Mouse (Mus musculus) heart, embryonic 16.5 days (tissue): ENCODE results near the gene Iffo1. TPM values are rescaled to one million over a fixed set of nuclear protein-coding genes. Genes with fewer than 3 reads are reported as not detected.

Experiments used
- ATAC-seq: fragments of 200-750 bp; cut with Nextera tagmentation; replicated peaks from 2 replicates; pipeline ENCODE4 v1.8.0; 2017; ENCODE audit warnings: moderate number of reproducible peaks; ENCODE audit not compliant: insufficient read depth, low FRiP score; ENCODE audit errors: extremely low read depth
- H3K27ac ChIP-seq: fragments of 300-500 bp; sonication (generic); 2 replicates; pipeline ENCODE4 v1.5.1; 2014; ENCODE audit warnings: mild to moderate bottlenecking, low read length, control low read depth, moderate library complexity
- H3K27me3 ChIP-seq: fragments of 300-500 bp; sonication (generic); 2 replicates; pipeline ENCODE4 v1.6.1; 2014; ENCODE audit warnings: low read length, mixed read lengths; ENCODE audit not compliant: control insufficient read depth, insufficient read depth
- H3K36me3 ChIP-seq: fragments of 300-500 bp; sonication (generic); 2 replicates; pipeline ENCODE4 v1.6.1; 2014; ENCODE audit not compliant: control insufficient read depth, insufficient read depth
- H3K4me1 ChIP-seq: fragments of 300-500 bp; sonication (generic); 2 replicates; pipeline ENCODE4 v1.6.1; 2014; ENCODE audit warnings: low read length, mixed read lengths; ENCODE audit not compliant: control insufficient read depth, insufficient read depth
- H3K4me2 ChIP-seq: fragments of 300-500 bp; sonication (generic); 2 replicates; pipeline ENCODE4 v1.6.1; 2014; ENCODE audit warnings: low read depth, mild to moderate bottlenecking, control low read depth, low read length
- H3K4me3 ChIP-seq: fragments of 300-500 bp; sonication (generic); 2 replicates; pipeline ENCODE4 v1.5.1; 2014; ENCODE audit warnings: mild to moderate bottlenecking, control low read depth, low read length
- H3K9ac ChIP-seq: fragments of 300-500 bp; sonication (generic); 2 replicates; pipeline ENCODE4 v1.6.1; 2014; ENCODE audit warnings: low read length, control low read depth
- H3K9me3 ChIP-seq: fragments of 300-500 bp; sonication (generic); replicated peaks from 2 replicates; pipeline ENCODE4 v1.6.1; 2016; ENCODE audit warnings: low read length; ENCODE audit not compliant: control insufficient read depth
- WGBS: fragments of 180-500 bp; shearing (Covaris S2); extraction: QIAGEN DNeasy Blood & Tissue Kit; methylation state at CpG from one replicate; pipeline ENCODE4 v1.1.7; 2014; 5-methylcytosine and 5-hydroxymethylcytosine counted together
- polyA plus RNA-seq: library from polyadenylated mRNA; unstranded; fragments of >200 nt; fragmentation: Nextera tagmentation; extraction: Ambion mirVana; gene quantifications from 2 replicates; pipeline ENCODE4 v1.2.1, GENCODE M21; 2015

The Iffo1 gene
- polyA plus RNA-seq, 1 experiment from 2014 or later, result 11.7 TPM

- H3K4me1 ChIP-seq, result peaks cover 9% of the 10 kb centered on the region
- peak overlapping the region; percentile 70 for H3K4me2 ChIP-seq
- peak overlapping the region; percentile 85 for H3K9ac ChIP-seq
- H3K27ac ChIP-seq, result peak overlapping the region; percentile 100
- peak overlapping the region; percentile 92 for H3K4me3 ChIP-seq
- no peaks in the 10 kb centered on the region for H3K9me3 ChIP-seq
- ATAC-seq, result no peak
- H3K36me3 ChIP-seq, result peaks cover 48% of the 10 kb centered on the region
- H3K27me3 ChIP-seq, result no peaks in the 10 kb centered on the region
Observed at GRCm38 (mm10) chr6:125190816-125191215, 45.8 kb downstream of the Iffo1 start.

DNA sequence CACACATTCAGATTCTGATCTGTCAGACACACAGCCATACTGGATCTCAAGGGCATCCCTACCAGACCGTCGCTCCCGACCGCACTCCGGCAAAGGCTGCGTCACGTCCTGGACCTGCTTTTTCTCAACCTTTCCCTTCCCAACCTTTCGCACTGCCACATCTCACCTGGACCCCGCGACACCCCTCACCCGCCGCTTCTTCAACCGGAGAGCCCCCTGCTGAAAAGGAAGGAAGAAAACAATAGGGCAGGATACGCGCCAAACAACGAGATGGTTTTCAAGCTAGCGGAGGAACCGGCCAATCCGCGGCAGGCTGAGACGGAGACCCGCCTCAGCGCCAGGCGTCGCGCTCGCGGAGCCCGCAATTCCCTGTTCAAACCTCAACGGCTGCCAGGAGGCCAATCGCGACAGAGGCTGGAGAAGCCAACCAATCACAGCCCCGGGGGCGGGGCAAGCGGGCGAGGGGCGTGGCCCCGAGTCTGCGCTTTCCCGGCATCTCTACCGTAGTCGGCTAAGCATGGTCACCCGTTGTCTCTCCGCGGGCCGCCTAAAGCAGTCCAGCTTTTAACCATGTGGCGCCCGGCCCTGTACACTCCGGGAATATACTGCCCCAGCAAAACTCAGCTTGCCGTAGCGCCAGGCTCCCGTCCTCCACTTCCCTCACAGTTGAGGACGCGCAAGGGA, 46.4 kb downstream of the Iffo1 start, which contains the start of the genes Ncapd2 and Mrpl51:
TSS of gene Ncapd2 (minus strand) at position 370 of the 684 bp plus-strand sequence.
TSS of gene Mrpl51 (plus strand) at position 470 of the 684 bp plus-strand sequence.
- H3K9ac ChIP-seq, result peak within 1 kb of the TSS; percentile 93
- under 1% methylated on average over 54 of the region's 54 CpGs for WGBS
- H3K4me3 ChIP-seq, result peak within 1 kb of the TSS; percentile 92
- H3K36me3 ChIP-seq, result peaks cover 42% of the 10 kb centered on the region
- H3K4me1 ChIP-seq, result peaks cover 9% of the 10 kb centered on the region
- no peaks in the 10 kb centered on the region for H3K9me3 ChIP-seq
- peak within 1 kb of the TSS; percentile 89 for H3K4me2 ChIP-seq
- H3K27me3 ChIP-seq, result no peaks in the 10 kb centered on the region
- peak within 1 kb of the TSS; percentile 100 for H3K27ac ChIP-seq
- ATAC-seq, result peak; percentile 95

GRCm38 (mm10) chr6:125192016-125192714, 47.1 kb downstream of the Iffo1 start:
- H3K4me3 ChIP-seq, result peak overlapping the region; percentile 92
- no peaks in the 10 kb centered on the region for H3K27me3 ChIP-seq
- H3K27ac ChIP-seq, result peak overlapping the region; percentile 100
- WGBS, result under 1% methylated on average over 34 of the region's 34 CpGs
- peaks cover 9% of the 10 kb centered on the region for H3K4me1 ChIP-seq
- H3K4me2 ChIP-seq, result peak overlapping the region; percentile 89
- H3K9me3 ChIP-seq, result no peaks in the 10 kb centered on the region
- H3K36me3 ChIP-seq, result peaks cover 36% of the 10 kb centered on the region
- peak; percentile 91 for ATAC-seq
- H3K9ac ChIP-seq, result peak overlapping the region; percentile 93

GRCm38 (mm10) chr6:125192841-125193240, 47.8 kb downstream of the Iffo1 start:
- H3K27me3 ChIP-seq, result no peaks in the 10 kb centered on the region
- H3K4me3 ChIP-seq, result peak overlapping the region; percentile 92
- no peak for ATAC-seq
- H3K9me3 ChIP-seq, result no peaks in the 10 kb centered on the region
- H3K9ac ChIP-seq, result peak overlapping the region; percentile 93
- H3K4me2 ChIP-seq, result peak overlapping the region; percentile 89
- H3K36me3 ChIP-seq, result peaks cover 29% of the 10 kb centered on the region
- peak overlapping the region; percentile 100 for H3K27ac ChIP-seq
- peaks cover 9% of the 10 kb centered on the region for H3K4me1 ChIP-seq
- 23% methylated on average over 5 of the region's 5 CpGs for WGBS

DNA sequence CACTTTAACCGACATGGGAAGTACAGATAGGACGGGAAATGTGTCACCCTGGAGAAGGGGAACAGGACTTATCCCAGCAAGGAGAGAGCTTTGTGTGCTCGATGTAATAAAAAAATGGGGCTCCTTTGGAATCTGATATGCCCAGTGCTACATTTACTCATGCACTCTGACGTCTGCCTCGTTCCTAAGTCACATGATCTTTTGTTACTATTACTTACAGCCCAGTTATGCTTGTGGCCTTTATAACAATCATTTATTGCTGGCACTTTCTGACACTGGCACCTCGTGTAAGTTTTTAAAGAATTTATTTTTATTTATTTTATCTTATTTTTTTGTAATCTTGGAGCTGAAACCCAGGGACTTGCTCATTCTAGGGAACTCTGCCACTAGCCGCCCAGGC, 48.3 kb downstream of the Iffo1 start:
- 51% methylated on average over 7 of the region's 7 CpGs for WGBS
- H3K4me3 ChIP-seq, result peak overlapping the region; percentile 92; the same call in 1 of the 2 replicates
- ATAC-seq, result no peak

GRCm38 (mm10) chr6:125195541-125196075, 50.6 kb downstream of the Iffo1 start:
- no peak overlapping the region for H3K9ac ChIP-seq
- no peak overlapping the region for H3K4me3 ChIP-seq
- no peak for ATAC-seq
- peaks cover 4% of the 10 kb centered on the region for H3K4me1 ChIP-seq
- H3K9me3 ChIP-seq, result no peaks in the 10 kb centered on the region
- peaks cover 13% of the 10 kb centered on the region; the same call in 1 of the 2 replicates for H3K36me3 ChIP-seq
- H3K27ac ChIP-seq, result no peak overlapping the region
- no peak overlapping the region for H3K4me2 ChIP-seq
- WGBS, result 32% methylated on average over 1 of the region's 1 CpGs
- H3K27me3 ChIP-seq, result no peaks in the 10 kb centered on the region

More for the DNA sequence above, 48.3 kb downstream of the Iffo1 start:
- Histone ChIP-seq H3K27me3 (no peaks in the 10 kb centered on the region), H3K9ac (no peak overlapping the region), H3K9me3 (no peaks in the 10 kb centered on the region), H3K4me1 (peaks cover 9% of the 10 kb centered on the region), H3K27ac (no peak overlapping the region), H3K36me3 (peaks cover 25% of the 10 kb centered on the region), H3K4me2 (peak overlapping the region; percentile 89)

DNA sequence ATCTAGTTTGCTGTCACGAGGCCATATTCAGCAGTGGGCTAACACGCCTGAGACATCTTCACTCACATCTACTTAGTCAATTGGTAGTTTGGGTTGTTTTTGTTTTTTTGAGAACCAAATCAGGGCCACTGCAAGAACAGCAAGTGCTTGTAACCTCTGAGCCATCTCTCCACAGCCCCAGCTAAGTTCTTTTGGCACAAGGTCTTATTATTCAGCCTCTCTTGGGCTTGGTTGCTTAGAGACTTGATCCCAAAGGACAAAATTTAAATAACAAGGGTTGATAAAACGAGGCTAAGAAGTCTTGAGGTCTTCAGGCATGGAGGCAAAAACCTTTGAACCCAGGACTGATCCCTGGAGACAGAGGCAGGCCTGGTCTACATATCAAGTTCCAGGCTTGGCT, 51.3 kb downstream of the Iffo1 start:
- Histone ChIP-seq H3K36me3 (peaks cover 13% of the 10 kb centered on the region; the same call in 1 of the 2 replicates), H3K4me1 (peaks cover 4% of the 10 kb centered on the region), H3K9me3 (no peaks in the 10 kb centered on the region), H3K4me2 (no peak overlapping the region), H3K4me3 (no peak overlapping the region), H3K27me3 (no peaks in the 10 kb centered on the region), H3K9ac (no peak overlapping the region), H3K27ac (no peak overlapping the region)
- ATAC-seq, result no peak
- WGBS, result 75% methylated on average over 3 of the region's 3 CpGs

- Histone ChIP-seq H3K4me3 (no peak overlapping the region), H3K27ac (no peak overlapping the region), H3K4me1 (peaks cover 4% of the 10 kb centered on the region), H3K36me3 (peaks cover 13% of the 10 kb centered on the region; the same call in 1 of the 2 replicates), H3K9ac (no peak overlapping the region), H3K9me3 (no peaks in the 10 kb centered on the region), H3K4me2 (no peak overlapping the region), H3K27me3 (no peaks in the 10 kb centered on the region)
- ATAC-seq, result no peak
- 84% methylated on average over 5 of the region's 5 CpGs for WGBS
Observed at GRCm38 (mm10) chr6:125197166-125197565, 52.1 kb downstream of the Iffo1 start.

DNA sequence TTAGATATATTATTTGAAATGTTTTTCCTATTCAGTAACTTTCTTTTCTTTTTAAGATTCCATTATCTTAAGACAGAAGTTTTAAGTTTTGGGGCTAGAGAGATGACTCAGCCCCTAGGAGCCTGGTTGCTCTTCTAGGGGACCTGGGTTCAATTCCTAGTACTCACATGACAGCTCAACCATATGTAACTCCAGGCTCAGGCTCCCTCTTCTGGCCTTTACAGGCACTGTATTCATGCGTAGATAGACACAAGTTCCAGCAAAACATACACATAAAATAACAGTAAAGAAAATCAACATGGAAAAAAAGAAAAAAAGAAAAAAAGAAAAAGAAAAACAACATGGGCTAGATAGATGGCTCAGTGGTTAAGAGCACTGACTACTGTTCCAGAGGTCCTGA, 65.4 kb downstream of the Iffo1 start:
- WGBS, result 57% methylated on average over 1 of the region's 1 CpGs
- no peaks in the 10 kb centered on the region for H3K4me1 ChIP-seq
- no peak overlapping the region for H3K27ac ChIP-seq
- no peak for ATAC-seq
- H3K27me3 ChIP-seq, result peaks cover 3% of the 10 kb centered on the region; the same call in 1 of the 2 replicates
- no peak overlapping the region for H3K4me3 ChIP-seq
- no peak overlapping the region for H3K9ac ChIP-seq
- no peaks in the 10 kb centered on the region for H3K9me3 ChIP-seq
- no peaks in the 10 kb centered on the region for H3K36me3 ChIP-seq
- no peak overlapping the region for H3K4me2 ChIP-seq
